8 mouse cellular contexts compared by ENCODE assay signal in the genomic region with DNA sequence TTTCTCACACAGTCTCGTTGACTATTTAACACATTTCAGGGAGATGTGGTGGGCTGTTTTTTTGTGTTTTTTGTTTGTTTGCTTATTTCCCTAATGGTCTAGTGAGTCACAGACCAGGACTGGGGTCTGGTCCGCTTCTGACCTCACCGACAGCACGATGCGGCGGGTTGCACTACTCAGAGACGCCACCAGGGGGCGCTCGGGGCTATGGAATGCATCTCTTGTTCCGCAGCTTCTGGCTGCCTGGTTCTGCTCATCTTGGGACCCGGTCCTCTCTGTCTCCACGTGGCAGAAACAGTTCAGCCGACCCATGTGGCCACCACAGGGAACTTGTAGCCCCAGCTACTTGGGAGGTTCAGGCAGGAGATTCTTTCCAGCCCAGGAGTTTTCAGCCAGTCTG. TPM values are rescaled to one million over a fixed set of nuclear protein-coding genes. Genes with fewer than 3 reads are reported as not detected.
A peak's percentile ranks its signal among the peaks of the same experiment; 100 is the strongest.
DNase-seq lines count a peak whose midpoint lies in the region; ATAC-seq and TF ChIP-seq lines count a peak whose summit lies in the region.

No protein-coding gene starts in this region.

- no peaks in the 10 kb centered on the region for H3K9me3 ChIP-seq in ES-Bruce4 (replicated peaks; ENCODE audit: control insufficient read depth, insufficient read depth, low read length, poor library complexity, severe bottlenecking)
- no peaks in the 10 kb centered on the region for H3K9me3 ChIP-seq in embryonic facial prominence, embryonic 14.5 days (ENCODE audit: control insufficient read depth, low read length)
- no peaks in the 10 kb centered on the region for H3K9me3 ChIP-seq in heart, embryonic 14.5 days (ENCODE audit: control insufficient read depth, low read length)

- under 1% methylated on average over 13 of the region's 13 CpGs for whole genome bisulfite sequencing in bone marrow, adult 2 months
- WGBS in embryonic facial prominence, embryonic 14.5 days = 2% methylated on average over 13 of the region's 13 CpGs
- under 1% methylated on average over 13 of the region's 13 CpGs for WGBS in heart, embryonic 14.5 days

- no peaks in the 10 kb centered on the region for H3K36me3 ChIP-seq in ES-Bruce4 (ENCODE audit: control insufficient read depth, insufficient read depth, low read length, poor library complexity, severe bottlenecking)
- H3K36me3 ChIP-seq in embryonic facial prominence, embryonic 14.5 days (ENCODE audit: control insufficient read depth, insufficient read depth, low read length) = no peaks in the 10 kb centered on the region
- no peaks in the 10 kb centered on the region for H3K36me3 ChIP-seq in heart, embryonic 14.5 days (ENCODE audit: control insufficient read depth, insufficient read depth, low read length)

- peak; percentile 78 for DNase-seq in embryonic facial prominence, embryonic 14.5 days (ENCODE audit: low spot score)
- DNase-seq in kidney, postnatal 14 days = peak; percentile 86
- peak; percentile 67 to 70 for DNase-seq in lung, adult 18-20 months
- peak; percentile 93 for DNase-seq in retina, embryonic 14.5 days (ENCODE audit: low spot score)
- peak; percentile 90 for DNase-seq in thymus, postnatal 4 days

- no peak for TF ChIP-seq POLR2A in ES-Bruce4 (IDR thresholded peaks at IDR 0.05; ENCODE audit: insufficient read depth, low read length)
- no peak for TF ChIP-seq POLR2A in bone marrow, adult 2 months (IDR thresholded peaks at IDR 0.05; ENCODE audit: borderline replicate concordance, control insufficient read depth, low read depth, low read length)

- no peak overlapping the region for H3K4me2 ChIP-seq in embryonic facial prominence, embryonic 14.5 days (ENCODE audit: low read depth, low read length)
- H3K4me2 ChIP-seq in heart, embryonic 14.5 days (ENCODE audit: low read length) = 0 out of 2 replicates have a peak overlapping the region, but pooled peaks have one; percentile 35

- no peak overlapping the region for H3K4me3 ChIP-seq in ES-Bruce4 (ENCODE audit: low read depth, low read length)
- H3K4me3 ChIP-seq in bone marrow, adult 2 months (replicated peaks; ENCODE audit: control insufficient read depth, low read depth, low read length) = no peak overlapping the region
- H3K4me3 ChIP-seq in embryonic facial prominence, embryonic 14.5 days (ENCODE audit: low read depth, low read length) = no peak overlapping the region
- no peak overlapping the region for H3K4me3 ChIP-seq in heart, embryonic 14.5 days (ENCODE audit: control insufficient read depth in 1 of 2, insufficient read depth in 1 of 2, low read depth in 1 of 2, low read length in 2 of 2)

- 0 out of 2 replicates have a peak overlapping the region, but pooled peaks have one; percentile 14 for H3K9ac ChIP-seq in ES-Bruce4 (ENCODE audit: low read depth, poor library complexity, severe bottlenecking)
- H3K9ac ChIP-seq in embryonic facial prominence, embryonic 14.5 days (ENCODE audit: low read depth, low read length) = no peak overlapping the region
- no peak overlapping the region; the same call in 1 of the 2 replicates for H3K9ac ChIP-seq in heart, embryonic 14.5 days (ENCODE audit: low read length)

- no peak overlapping the region for H3K27ac ChIP-seq in ES-Bruce4 (ENCODE audit: insufficient read depth, low read length)
- no peak overlapping the region for H3K27ac ChIP-seq in bone marrow, adult 2 months (ENCODE audit: control insufficient read depth, insufficient read depth, low read depth, low read length, poor library complexity)
- no peak overlapping the region for H3K27ac ChIP-seq in embryonic facial prominence, embryonic 14.5 days (replicated peaks; ENCODE audit: low read depth, low read length)
- H3K27ac ChIP-seq in heart, embryonic 14.5 days (replicated peaks in 1 of 2; ENCODE audit: control insufficient read depth in 1 of 2, insufficient read depth in 1 of 2, low read depth in 2 of 2, low read length in 2 of 2) = no peak overlapping the region

- peak; percentile 97 for TF ChIP-seq CTCF in ES-Bruce4 (IDR thresholded peaks at IDR 0.05; ENCODE audit: low read depth, low read length)
- peak; percentile 94 for TF ChIP-seq CTCF in bone marrow, adult 2 months (IDR thresholded peaks at IDR 0.05; ENCODE audit: control insufficient read depth, insufficient read depth, low read length)

- ATAC-seq in embryonic facial prominence, embryonic 14.5 days (ENCODE audit: low read depth) = peak; percentile 47; the same call in 1 of the 2 replicates
- no peak; the same call in 1 of the 2 replicates for ATAC-seq in heart, embryonic 14.5 days (ENCODE audit: insufficient number of reproducible peaks, insufficient read depth, low FRiP score, low read depth)

- TF ChIP-seq EP300 in ES-Bruce4 (IDR thresholded peaks at IDR 0.05; ENCODE audit: insufficient read depth, low read depth, low read length) = 0 out of 2 replicates have a peak, but pooled peaks have one; percentile 12

- peaks cover 5% of the 10 kb centered on the region for H3K4me1 ChIP-seq in ES-Bruce4 (ENCODE audit: control insufficient read depth, insufficient read depth, low read length)
- H3K4me1 ChIP-seq in bone marrow, adult 2 months (ENCODE audit: control insufficient read depth, insufficient read depth, low read length) = peaks cover 3% of the 10 kb centered on the region; the same call in 1 of the 2 replicates
- 0 out of 2 replicates have a peak, but pooled peaks cover 5% of the 10 kb centered on the region for H3K4me1 ChIP-seq in embryonic facial prominence, embryonic 14.5 days (ENCODE audit: control insufficient read depth, insufficient read depth, low read length)
- H3K4me1 ChIP-seq in heart, embryonic 14.5 days (ENCODE audit: control insufficient read depth in 2 of 2, insufficient read depth in 2 of 2, low read length in 2 of 2) = peaks cover 6% of the 10 kb centered on the region in 2 experiments

- H3K27me3 ChIP-seq in ES-Bruce4 (ENCODE audit: control insufficient read depth, insufficient read depth, low read length, poor library complexity, severe bottlenecking) = no peaks in the 10 kb centered on the region
- H3K27me3 ChIP-seq in embryonic facial prominence, embryonic 14.5 days (replicated peaks; ENCODE audit: control insufficient read depth, insufficient read depth, low read length) = no peaks in the 10 kb centered on the region
- no peaks in the 10 kb centered on the region for H3K27me3 ChIP-seq in heart, embryonic 14.5 days (ENCODE audit: control insufficient read depth, insufficient read depth, low read length)

RNA-seq across cellular contexts. Expression of gene Sec14l1, which starts 42.8 kb away (rescaled TPM):
- 77.5 and 77.7 TPM in 2 replicates for polyA plus RNA-seq in ES-Bruce4 (2011; ENCODE audit: insufficient read depth, insufficient read length, low read depth, missing spikeins)
- 13.5 and 22.8 TPM in 2 replicates for polyA plus RNA-seq in bone marrow, adult 2 months (2011; ENCODE audit: insufficient read depth, insufficient read length, low replicate concordance, missing spikeins)
- 43.8 and 45.4 TPM in 2 replicates for polyA plus RNA-seq in embryonic facial prominence, embryonic 14.5 days (2014; fragmentation: Nextera tagmentation; extraction: Ambion mirVana)
- polyA plus RNA-seq in heart, embryonic 14.5 days (2014; fragmentation: Nextera tagmentation; extraction: Ambion mirVana) = 33.2 and 34.2 TPM in 2 replicates
